Mouse (Mus musculus): ENCODE measurements around the gene Zfp599. TPM values are rescaled to one million over a fixed set of nuclear protein-coding genes. Genes with fewer than 3 reads are reported as not detected.
"Not testable (repeated sequence)": the region's sequence is repeated elsewhere in the genome, so short reads cannot be mapped to it uniquely, and the experiment has no call there.

Gene Zfp599
- polyA plus RNA-seq, 1 experiment from 2014 or later = 5.3 TPM

GRCm38 (mm10) chr9:22256579-22256978 is 3.1 kb downstream of the Zfp599 start:
- 93% methylated on average over 4 of the region's 4 CpGs for WGBS
- no peak overlapping the region for H3K4me2 ChIP-seq
- peaks cover 40% of the 10 kb centered on the region for H3K36me3 ChIP-seq
- no peaks in the 10 kb centered on the region for H3K27me3 ChIP-seq
- no peaks in the 10 kb centered on the region for H3K4me1 ChIP-seq
- no peak overlapping the region for H3K27ac ChIP-seq
- H3K9me3 ChIP-seq = 0 out of 2 replicates have a peak, but pooled peaks cover 2% of the 10 kb centered on the region
- H3K9ac ChIP-seq = no peak overlapping the region
- no peak overlapping the region for H3K4me3 ChIP-seq
- no peak for ATAC-seq (ENCODE audit: borderline replicate concordance, extremely low read depth, low FRiP score, low TSS enrichment)

DNA sequence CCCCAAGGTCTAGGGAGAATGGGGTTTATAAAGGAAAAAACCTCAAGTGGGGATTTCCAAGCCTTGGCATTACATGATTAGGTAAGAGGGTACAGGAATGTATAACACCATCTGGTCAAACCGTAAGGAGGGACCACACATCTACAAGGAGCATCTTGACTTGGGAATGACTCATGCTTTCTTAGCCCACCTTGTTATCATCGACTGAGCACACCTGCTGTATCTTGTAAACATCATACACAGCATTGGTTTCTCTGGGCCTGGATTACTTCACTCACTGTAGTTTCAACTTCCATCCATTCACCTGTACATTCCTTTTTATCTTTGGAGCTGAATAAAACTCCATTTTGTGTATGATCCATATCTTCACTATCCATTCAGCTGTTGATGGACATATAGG is 15.5 kb downstream of the Zfp599 start:
- WGBS = 80% methylated on average over 2 of the region's 2 CpGs
- no peak for ATAC-seq (ENCODE audit: borderline replicate concordance, extremely low read depth, low FRiP score, low TSS enrichment)
- Histone ChIP-seq H3K27ac (no peak overlapping the region), H3K9me3 (peaks cover 16% of the 10 kb centered on the region), H3K36me3 (peaks cover 82% of the 10 kb centered on the region), H3K27me3 (no peaks in the 10 kb centered on the region), H3K4me1 (no peaks in the 10 kb centered on the region), H3K4me3 (no peak overlapping the region), H3K4me2 (no peak overlapping the region), H3K9ac (no peak overlapping the region)

- 91% methylated on average over 4 of the region's 4 CpGs for WGBS
- H3K27me3 ChIP-seq = no peaks in the 10 kb centered on the region
- H3K36me3 ChIP-seq = peaks cover 91% of the 10 kb centered on the region
- H3K4me3 ChIP-seq = no peak overlapping the region
- no peak overlapping the region for H3K4me2 ChIP-seq
- no peak for ATAC-seq (ENCODE audit: borderline replicate concordance, extremely low read depth, low FRiP score, low TSS enrichment)
- no peaks in the 10 kb centered on the region for H3K4me1 ChIP-seq
- H3K9ac ChIP-seq = no peak overlapping the region
- no peak overlapping the region for H3K27ac ChIP-seq
- peaks cover 4% of the 10 kb centered on the region; the same call in 1 of the 2 replicates for H3K9me3 ChIP-seq
Measured at GRCm38 (mm10) chr9:22240001-22240400, 19.7 kb downstream of the Zfp599 start.

DNA sequence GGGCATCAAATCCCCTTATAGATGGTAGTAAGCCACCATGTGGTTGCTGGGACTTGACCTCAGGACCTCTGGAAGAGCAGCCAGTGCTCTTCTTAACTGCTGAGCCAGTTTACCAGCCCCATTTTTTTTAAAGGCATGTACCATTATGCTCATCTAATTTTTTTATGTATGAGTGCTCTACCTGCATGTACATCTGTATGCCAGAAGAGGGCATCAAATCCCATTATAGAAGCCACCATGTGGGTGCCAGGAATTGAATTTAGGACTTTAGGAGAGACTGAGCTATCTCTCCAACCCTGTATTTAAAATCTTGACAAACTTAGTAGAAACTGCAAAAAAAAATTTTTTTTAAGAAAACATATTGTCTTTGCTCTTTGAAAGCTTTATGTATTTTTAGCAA is 29.1 kb downstream of the Zfp599 start:
- Histone ChIP-seq H3K36me3 (peaks cover 9% of the 10 kb centered on the region), H3K4me3 (no peak overlapping the region), H3K27ac (no peak overlapping the region), H3K9ac (no peak overlapping the region), H3K9me3 (no peaks in the 10 kb centered on the region), H3K27me3 (no peaks in the 10 kb centered on the region), H3K4me1 (peaks cover 10% of the 10 kb centered on the region; the same call in 1 of the 2 replicates), H3K4me2 (no peak overlapping the region)
- ATAC-seq (ENCODE audit: borderline replicate concordance, extremely low read depth, low FRiP score, low TSS enrichment) = no peak

DNA sequence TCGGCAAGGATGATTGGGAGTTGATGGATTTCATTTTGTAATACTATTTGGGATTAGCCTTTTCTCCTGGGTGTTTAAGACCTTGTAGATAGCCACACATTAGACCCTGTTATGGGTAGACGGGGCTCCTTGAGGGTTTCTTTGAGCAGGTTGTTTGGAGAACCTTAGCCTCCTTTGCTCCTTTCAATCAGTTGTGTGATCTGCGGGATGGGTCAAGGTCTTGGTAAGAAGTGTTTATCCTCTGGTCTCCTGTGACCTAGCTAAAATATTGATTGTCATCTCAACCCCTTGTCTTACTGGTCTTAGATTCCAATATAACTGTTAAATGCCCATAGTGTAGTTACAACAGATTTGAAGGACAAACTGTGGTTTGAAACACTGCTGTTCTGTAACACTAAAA is 29.6 kb downstream of the Zfp599 start:
- no peak overlapping the region for H3K4me2 ChIP-seq
- no peaks in the 10 kb centered on the region for H3K27me3 ChIP-seq
- no peaks in the 10 kb centered on the region for H3K9me3 ChIP-seq
- ATAC-seq (ENCODE audit: borderline replicate concordance, extremely low read depth, low FRiP score, low TSS enrichment) = no peak
- 63% methylated on average over 3 of the region's 3 CpGs for WGBS
- no peak overlapping the region for H3K9ac ChIP-seq
- no peak overlapping the region for H3K27ac ChIP-seq
- H3K4me3 ChIP-seq = no peak overlapping the region
- peaks cover 5% of the 10 kb centered on the region for H3K36me3 ChIP-seq
- peaks cover 10% of the 10 kb centered on the region; the same call in 1 of the 2 replicates for H3K4me1 ChIP-seq

- no peak overlapping the region for H3K4me2 ChIP-seq
- H3K9me3 ChIP-seq = no peaks in the 10 kb centered on the region
- 65% methylated on average over 7 of the region's 7 CpGs for WGBS
- H3K4me1 ChIP-seq = peaks cover 10% of the 10 kb centered on the region; the same call in 1 of the 2 replicates
- H3K27ac ChIP-seq = peak overlapping the region; percentile 36; the same call in 1 of the 2 replicates
- H3K4me3 ChIP-seq = no peak overlapping the region
- H3K9ac ChIP-seq = no peak overlapping the region
- peaks cover 3% of the 10 kb centered on the region; the same call in 1 of the 2 replicates for H3K36me3 ChIP-seq
- no peak for ATAC-seq (ENCODE audit: borderline replicate concordance, extremely low read depth, low FRiP score, low TSS enrichment)
- H3K27me3 ChIP-seq = no peaks in the 10 kb centered on the region
Measured at GRCm38 (mm10) chr9:22229386-22230026, 30.2 kb downstream of the Zfp599 start.

- Histone ChIP-seq H3K4me1 (peaks cover 10% of the 10 kb centered on the region; the same call in 1 of the 2 replicates), H3K36me3 (peaks cover 3% of the 10 kb centered on the region; the same call in 1 of the 2 replicates), H3K27ac (peak overlapping the region; percentile 50; the same call in 1 of the 2 replicates), H3K9me3 (no peaks in the 10 kb centered on the region), H3K4me3 (peak overlapping the region; percentile 93), H3K27me3 (no peaks in the 10 kb centered on the region), H3K4me2 (peak overlapping the region; percentile 67; the same call in 1 of the 2 replicates), H3K9ac (no peak overlapping the region)
- no peak for ATAC-seq (ENCODE audit: borderline replicate concordance, extremely low read depth, low FRiP score, low TSS enrichment)
- WGBS = 73% methylated on average over 15 of the region's 15 CpGs
Measured at GRCm38 (mm10) chr9:22226846-22227245, 32.8 kb downstream of the Zfp599 start.

DNA sequence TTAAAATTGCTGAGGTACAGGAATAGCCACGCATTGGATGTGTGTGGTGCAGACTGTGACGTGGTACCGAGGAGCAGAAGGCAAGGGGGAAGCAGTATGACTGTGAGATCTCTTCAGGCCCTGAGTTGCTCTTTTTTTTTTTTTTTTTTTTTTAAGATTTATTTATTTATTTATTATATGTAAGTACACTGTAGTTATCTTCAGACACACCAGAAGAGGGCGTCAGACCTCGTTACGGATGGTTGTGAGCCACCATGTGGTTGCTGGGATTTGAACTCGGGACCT is 33.4 kb downstream of the Zfp599 start:
- H3K27ac ChIP-seq = 0 out of 2 replicates have a peak overlapping the region, but pooled peaks have one; percentile 50
- not testable (repeated sequence) for H3K36me3 ChIP-seq; H3K27me3 ChIP-seq; H3K9me3 ChIP-seq; ATAC-seq (ENCODE audit: borderline replicate concordance, extremely low read depth, low FRiP score, low TSS enrichment)
- peak overlapping the region; percentile 67 for H3K4me2 ChIP-seq
- WGBS = 52% methylated on average over 7 of the region's 7 CpGs
- H3K4me1 ChIP-seq = peaks cover 10% of the 10 kb centered on the region; the same call in 1 of the 2 replicates
- peak overlapping the region; percentile 92; the same call in 1 of the 2 replicates for H3K9ac ChIP-seq
- H3K4me3 ChIP-seq = peak overlapping the region; percentile 93

DNA sequence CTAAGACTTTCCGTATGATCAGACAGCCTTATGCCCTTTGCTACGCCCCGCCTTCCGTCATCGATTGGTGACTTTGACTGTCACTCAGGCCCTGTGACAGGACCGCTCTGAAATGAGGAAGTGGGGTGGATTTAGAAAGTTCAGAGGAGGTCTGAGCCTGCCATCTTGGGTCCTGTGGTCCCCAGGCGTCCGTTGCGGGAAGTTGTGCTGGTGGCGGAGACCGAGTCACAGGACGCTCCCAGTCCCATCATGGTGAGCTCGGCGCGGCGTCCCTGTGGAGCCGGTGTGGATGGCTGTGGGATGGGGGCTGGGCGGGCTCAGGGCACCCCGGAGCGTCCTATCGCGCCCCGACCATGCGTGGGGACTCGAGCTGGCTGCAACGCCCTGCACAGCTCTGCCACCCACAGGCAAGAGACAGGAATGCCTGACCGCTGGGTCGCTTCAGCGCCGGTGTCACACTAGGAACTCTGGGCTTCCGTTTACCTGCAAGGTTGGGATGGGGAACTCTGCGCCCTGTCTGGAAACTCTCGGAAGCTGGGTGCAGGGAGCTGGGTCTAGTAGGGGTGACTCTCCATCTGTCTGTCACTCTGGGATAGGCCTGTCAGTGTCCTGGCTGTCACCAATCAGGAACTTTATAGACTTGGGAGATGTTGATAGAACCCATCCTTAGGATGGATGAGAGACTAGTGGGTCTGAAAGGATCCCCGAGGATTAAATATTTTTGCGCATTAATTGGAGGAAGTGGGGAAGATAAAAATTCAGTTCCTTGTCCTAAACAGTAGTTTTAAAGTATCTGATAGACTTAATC is 33.9 kb downstream of the Zfp599 start, which contains the start of gene Zfp809:
Zfp809 (plus strand) TSS at position 134 of the 808 bp plus-strand sequence.
- H3K4me2 ChIP-seq = peak within 1 kb of the TSS; percentile 67
- 1% methylated on average over 35 of the region's 35 CpGs for WGBS
- ATAC-seq (ENCODE audit: borderline replicate concordance, extremely low read depth, low FRiP score, low TSS enrichment) = peak; percentile 97

GRCm38 (mm10) chr9:22224536-22225503 is 34.9 kb downstream of the Zfp599 start:
- Histone ChIP-seq H3K9ac (peak overlapping the region; percentile 32), H3K36me3 (peaks cover 3% of the 10 kb centered on the region; the same call in 1 of the 2 replicates), H3K27me3 (no peaks in the 10 kb centered on the region), H3K4me3 (peak overlapping the region; percentile 93), H3K9me3 (no peaks in the 10 kb centered on the region), H3K4me1 (peaks cover 10% of the 10 kb centered on the region; the same call in 1 of the 2 replicates), H3K27ac (peak overlapping the region; percentile 98), H3K4me2 (peak overlapping the region; percentile 67)
- 20% methylated on average over 17 of the region's 17 CpGs for WGBS
- peak; percentile 9; the same call in 1 of the 2 replicates for ATAC-seq (ENCODE audit: borderline replicate concordance, extremely low read depth, low FRiP score, low TSS enrichment)

More for the DNA sequence above, 33.9 kb downstream of the Zfp599 start, which contains the start of gene Zfp809:
- peak within 1 kb of the TSS; percentile 93 for H3K4me3 ChIP-seq
- H3K9ac ChIP-seq = peak within 1 kb of the TSS; percentile 92
- no peaks in the 10 kb centered on the region for H3K27me3 ChIP-seq
- no peaks in the 10 kb centered on the region for H3K9me3 ChIP-seq
- peaks cover 3% of the 10 kb centered on the region; the same call in 1 of the 2 replicates for H3K36me3 ChIP-seq
- H3K27ac ChIP-seq = peak within 1 kb of the TSS; percentile 98
- H3K4me1 ChIP-seq = peaks cover 10% of the 10 kb centered on the region; the same call in 1 of the 2 replicates

GRCm38 (mm10) chr9:22224066-22224465 is 35.6 kb downstream of the Zfp599 start:
- H3K9me3 ChIP-seq = no peaks in the 10 kb centered on the region
- ATAC-seq (ENCODE audit: borderline replicate concordance, extremely low read depth, low FRiP score, low TSS enrichment) = no peak
- no peak overlapping the region for H3K9ac ChIP-seq
- H3K4me2 ChIP-seq = no peak overlapping the region
- peaks cover 3% of the 10 kb centered on the region; the same call in 1 of the 2 replicates for H3K36me3 ChIP-seq
- 94% methylated on average over 4 of the region's 4 CpGs for WGBS
- H3K27ac ChIP-seq = no peak overlapping the region
- H3K27me3 ChIP-seq = no peaks in the 10 kb centered on the region
- peaks cover 10% of the 10 kb centered on the region; the same call in 1 of the 2 replicates for H3K4me1 ChIP-seq
- H3K4me3 ChIP-seq = no peak overlapping the region
